Mouse (Mus musculus): Measurements from ENCODE around the gene Cts8.

- TF ChIP-seq CTCF (IDR thresholded peaks at IDR 0.05; ENCODE audit: control insufficient read depth, insufficient read depth, low read length), result no peak
- no peak for TF ChIP-seq POLR2A (IDR thresholded peaks at IDR 0.05; ENCODE audit: borderline replicate concordance, control insufficient read depth, low read depth, low read length)
Measured at GRCm38 (mm10) chr13:61255258-61255657, at the start of gene Cts8.
